Mouse (Mus musculus) ES-Bruce4 (cell line): ENCODE measurements at regions not wholly inside any gene's neighbourhood (a gene's known extent, or its start where the extent isn't known, plus 50 kb on each side); places are given as distances from the start of the nearest gene placed in this dataset.

Source experiments
- H3K27ac ChIP-seq: 2 replicates; pipeline ENCODE4 v1.5.1; 2012; ENCODE audit warnings: low read length, inconsistent platforms; ENCODE audit not compliant: insufficient read depth
- H3K27me3 ChIP-seq: 2 replicates; pipeline ENCODE4 v1.6.1; 2012; ENCODE audit warnings: mild to moderate bottlenecking, low read length, inconsistent platforms; ENCODE audit not compliant: control insufficient read depth, poor library complexity, insufficient read depth, severe bottlenecking
- H3K36me3 ChIP-seq: 2 replicates; pipeline ENCODE4 v1.6.1; 2012; ENCODE audit warnings: inconsistent platforms, mild to moderate bottlenecking, low read length, moderate library complexity; ENCODE audit not compliant: control insufficient read depth, poor library complexity, insufficient read depth, severe bottlenecking
- H3K4me1 ChIP-seq: one replicate; pipeline ENCODE4 v1.8.1; 2011; ENCODE audit warnings: low read length; ENCODE audit not compliant: control insufficient read depth, insufficient read depth
- H3K4me3 ChIP-seq: 2 replicates; pipeline ENCODE4 v1.5.1; 2011; ENCODE audit warnings: low read depth, mild to moderate bottlenecking, low read length
- H3K9ac ChIP-seq: 2 replicates; pipeline ENCODE4 v1.6.1; 2012; ENCODE audit warnings: low read depth, mild to moderate bottlenecking, inconsistent platforms; ENCODE audit not compliant: poor library complexity, severe bottlenecking
- H3K9me3 ChIP-seq: replicated peaks from 2 replicates; pipeline ENCODE4 v1.6.1; 2012; ENCODE audit warnings: mild to moderate bottlenecking, low read length, inconsistent platforms; ENCODE audit not compliant: control insufficient read depth, poor library complexity, insufficient read depth, severe bottlenecking
- CTCF ChIP-seq: IDR thresholded peaks from one replicate; pipeline ENCODE4 v1.8.1; 2011; ENCODE audit warnings: low read depth, low read length
- EP300 ChIP-seq: IDR thresholded peaks from 2 replicates; pipeline ENCODE4 v1.6.1; 2011; ENCODE audit warnings: low read depth, low read length; ENCODE audit not compliant: insufficient read depth
- POLR2A ChIP-seq: IDR thresholded peaks from one replicate; pipeline ENCODE4 v1.8.1; 2011; ENCODE audit warnings: low read length; ENCODE audit not compliant: insufficient read depth

DNA sequence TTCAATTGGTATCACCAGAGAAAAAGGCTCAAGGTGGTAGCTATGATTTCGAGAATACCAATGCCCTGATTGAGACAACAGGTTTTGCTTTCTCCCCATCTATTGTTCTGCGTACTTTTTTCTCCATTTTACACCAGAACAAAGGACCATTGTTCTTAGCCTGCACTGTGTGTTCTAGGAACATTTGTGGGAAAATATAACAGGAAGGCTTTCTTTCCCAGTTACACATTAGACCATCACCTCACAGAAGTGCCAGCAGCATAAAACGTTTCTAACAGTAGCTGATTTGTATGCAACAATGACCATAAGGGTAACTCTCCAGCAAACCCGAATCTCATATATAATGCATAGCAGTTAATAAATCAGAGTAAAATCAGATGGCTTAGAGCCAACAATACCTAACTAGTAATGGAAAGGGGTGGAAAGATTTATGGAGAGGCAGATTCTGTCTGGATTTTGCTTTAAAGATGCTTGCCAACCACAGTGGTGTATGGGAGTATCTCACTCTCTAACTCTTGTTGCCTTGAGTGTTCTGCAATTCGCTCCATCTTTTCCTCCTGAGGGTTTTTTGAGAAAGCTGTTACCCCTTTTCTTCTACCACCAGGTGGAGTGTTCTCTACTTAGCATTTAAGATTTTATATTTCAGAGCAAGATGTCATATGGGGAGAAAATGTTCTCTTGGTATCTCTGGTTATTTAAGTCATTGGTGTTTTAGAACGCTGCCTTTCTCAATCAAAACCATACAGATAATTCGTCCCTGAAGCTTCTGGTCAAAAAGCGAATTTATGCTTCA is 451.9 kb upstream of the Fam241a start:
- no peak overlapping the region for H3K27ac ChIP-seq
- no peaks in the 10 kb centered on the region for H3K4me1 ChIP-seq
- no peak for TF ChIP-seq EP300
- no peak overlapping the region for H3K4me3 ChIP-seq
- no peak overlapping the region for H3K9ac ChIP-seq
- H3K9me3 ChIP-seq: no peaks in the 10 kb centered on the region
- H3K36me3 ChIP-seq: no peaks in the 10 kb centered on the region
- no peaks in the 10 kb centered on the region; the same call in 1 of the 2 replicates for H3K27me3 ChIP-seq

DNA sequence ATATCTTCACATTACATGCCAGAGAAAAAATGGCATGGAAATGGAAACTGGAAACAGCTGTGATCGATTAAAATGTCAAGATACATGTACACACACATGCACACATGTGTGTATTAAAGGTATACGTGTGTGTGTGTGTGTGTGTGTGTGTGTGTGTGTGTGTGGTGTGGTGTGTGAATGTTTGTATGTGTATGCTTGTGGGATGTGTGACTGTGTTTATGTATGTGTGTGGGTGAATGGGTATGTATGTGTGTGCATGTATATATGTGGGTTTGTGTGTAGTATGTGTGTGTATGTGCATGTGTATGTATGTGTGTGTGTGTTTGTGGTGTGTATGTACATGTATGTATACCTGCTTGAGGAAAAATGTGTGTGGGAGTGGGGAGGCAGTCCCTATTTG is 441.4 kb upstream of the Fam241a start:
- no peaks in the 10 kb centered on the region for H3K9me3 ChIP-seq
- H3K9ac ChIP-seq: no peak overlapping the region
- H3K4me1 ChIP-seq: no peaks in the 10 kb centered on the region
- no peaks in the 10 kb centered on the region for H3K27me3 ChIP-seq
- H3K4me3 ChIP-seq: no peak overlapping the region
- no peaks in the 10 kb centered on the region for H3K36me3 ChIP-seq
- no peak for TF ChIP-seq CTCF
- TF ChIP-seq POLR2A: no peak
- no peak for TF ChIP-seq EP300
- H3K27ac ChIP-seq: no peak overlapping the region

GRCm38 (mm10) chr3:128337031-128337430 is 440.9 kb upstream of the Fam241a start:
- Histone ChIP-seq H3K36me3 (no peaks in the 10 kb centered on the region), H3K9ac (no peak overlapping the region)
- no peak for TF ChIP-seq POLR2A
- TF ChIP-seq EP300: no peak
- peak; percentile 86 for TF ChIP-seq CTCF

GRCm38 (mm10) chr3:128327677-128328076 is 431.6 kb upstream of the Fam241a start:
- H3K9me3 ChIP-seq: no peaks in the 10 kb centered on the region
- no peaks in the 10 kb centered on the region for H3K4me1 ChIP-seq
- no peaks in the 10 kb centered on the region for H3K36me3 ChIP-seq
- H3K27me3 ChIP-seq: no peaks in the 10 kb centered on the region
- no peak overlapping the region for H3K27ac ChIP-seq
- no peak overlapping the region for H3K9ac ChIP-seq
- H3K4me3 ChIP-seq: no peak overlapping the region
- TF ChIP-seq POLR2A: no peak
- TF ChIP-seq EP300: no peak
- no peak for TF ChIP-seq CTCF

More at GRCm38 (mm10) chr3:128337031-128337430, 440.9 kb upstream of the Fam241a start:
- Histone ChIP-seq H3K4me3 (no peak overlapping the region), H3K9me3 (no peaks in the 10 kb centered on the region), H3K4me1 (no peaks in the 10 kb centered on the region), H3K27me3 (no peaks in the 10 kb centered on the region), H3K27ac (no peak overlapping the region)

DNA sequence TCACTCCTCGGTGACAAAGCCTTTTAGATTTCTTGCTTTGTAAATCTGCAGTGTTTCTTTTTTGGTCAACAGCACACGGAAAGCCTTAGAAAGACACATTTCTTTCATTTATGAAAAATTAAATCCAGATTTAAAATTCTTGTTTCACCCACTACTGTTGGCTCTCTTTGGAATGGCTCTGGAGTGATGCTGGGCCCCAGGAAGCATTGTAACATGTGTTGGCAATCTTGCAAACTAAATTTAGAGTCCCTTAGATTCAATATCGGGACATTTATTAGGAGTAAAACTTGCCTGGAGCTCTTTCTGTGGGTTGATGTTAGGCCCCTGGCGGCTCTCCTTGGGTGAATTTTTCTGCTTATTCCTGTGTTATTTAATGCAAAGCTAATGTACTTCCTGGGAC is 405.2 kb upstream of the Fam241a start:
- Histone ChIP-seq H3K9me3 (no peaks in the 10 kb centered on the region), H3K36me3 (no peaks in the 10 kb centered on the region), H3K27ac (no peak overlapping the region), H3K9ac (no peak overlapping the region), H3K4me1 (no peaks in the 10 kb centered on the region), H3K27me3 (no peaks in the 10 kb centered on the region), H3K4me3 (no peak overlapping the region)
- TF ChIP-seq CTCF: no peak
- TF ChIP-seq EP300: no peak
- no peak for TF ChIP-seq POLR2A

DNA sequence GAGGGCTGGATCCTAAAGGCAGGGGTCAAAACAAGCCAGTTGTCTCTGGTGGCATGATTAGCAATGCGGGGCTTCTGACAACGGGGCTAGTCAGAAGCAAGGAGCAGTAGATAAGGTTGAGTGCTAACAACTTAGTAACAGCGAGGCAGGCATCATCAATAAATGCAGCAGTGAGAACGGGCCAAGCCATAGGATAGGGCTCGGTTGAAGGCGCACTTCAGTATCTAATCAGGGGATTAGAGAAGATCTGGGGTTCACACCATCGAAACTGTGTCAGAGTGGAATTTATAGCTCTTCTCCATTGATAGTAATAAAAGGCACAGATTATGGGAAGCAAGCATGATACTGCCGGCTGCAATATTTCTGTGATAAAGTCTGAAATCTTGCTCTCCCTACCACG is 402.0 kb upstream of the Fam241a start:
- Histone ChIP-seq H3K9ac (no peak overlapping the region), H3K9me3 (no peaks in the 10 kb centered on the region), H3K4me3 (no peak overlapping the region), H3K4me1 (no peaks in the 10 kb centered on the region), H3K27ac (no peak overlapping the region), H3K36me3 (no peaks in the 10 kb centered on the region), H3K27me3 (no peaks in the 10 kb centered on the region)
- TF ChIP-seq EP300 (no peak), POLR2A (no peak), CTCF (no peak)
